Mouse (Mus musculus): ENCODE measurements around the gene Epop. TPM values are rescaled to one million over a fixed set of nuclear protein-coding genes. Genes with fewer than 3 reads are reported as not detected.
"Not testable (repeated sequence)": the region's sequence is repeated elsewhere in the genome, so short reads cannot be mapped to it uniquely, and the experiment has no call there.

Epop gene
- polyA plus RNA-seq, 1 experiment from 2014 or later, result 0.40 TPM

GRCm38 (mm10) chr11:97659990-97660714 lies 30.6 kb upstream of the Epop start:
- ATAC-seq (ENCODE audit: insufficient read depth), result peak; percentile 72
- no peaks in the 10 kb centered on the region for H3K36me3 ChIP-seq (replicated peaks)
- peak overlapping the region; percentile 66 for H3K27ac ChIP-seq (replicated peaks)
- H3K27me3 ChIP-seq, result peaks cover 70% of the 10 kb centered on the region
- H3K4me3 ChIP-seq (replicated peaks), result peak overlapping the region; percentile 67
- no peaks in the 10 kb centered on the region for H3K9me3 ChIP-seq (replicated peaks)
- H3K9ac ChIP-seq, result peak overlapping the region; percentile 62
- H3K4me2 ChIP-seq, result peak overlapping the region; percentile 75
- peaks cover 43% of the 10 kb centered on the region for H3K4me1 ChIP-seq (replicated peaks)
- WGBS (ENCODE audit: insufficient replicate concordance), result under 1% methylated on average over 74 of the region's 78 CpGs

- Histone ChIP-seq H3K9ac (peak overlapping the region; percentile 62), H3K36me3 (replicated peaks) (no peaks in the 10 kb centered on the region), H3K27me3 (peaks cover 63% of the 10 kb centered on the region), H3K4me2 (peak overlapping the region; percentile 75), H3K27ac (replicated peaks) (peak overlapping the region; percentile 66), H3K9me3 (replicated peaks) (no peaks in the 10 kb centered on the region), H3K4me3 (replicated peaks) (peak overlapping the region; percentile 67), H3K4me1 (replicated peaks) (peaks cover 43% of the 10 kb centered on the region)
- WGBS (ENCODE audit: insufficient replicate concordance), result 2% methylated on average over 13 of the region's 13 CpGs
- 0 out of 2 replicates have a peak, but pooled peaks have one; percentile 19 for ATAC-seq (ENCODE audit: insufficient read depth)
Observed at GRCm38 (mm10) chr11:97659267-97659989, 29.9 kb upstream of the Epop start.

GRCm38 (mm10) chr11:97658751-97659266 lies 29.3 kb upstream of the Epop start:
- H3K9ac ChIP-seq, result no peak overlapping the region
- no peak for ATAC-seq (ENCODE audit: insufficient read depth)
- H3K9me3 ChIP-seq (replicated peaks), result no peaks in the 10 kb centered on the region
- H3K4me1 ChIP-seq (replicated peaks), result peaks cover 38% of the 10 kb centered on the region
- peaks cover 57% of the 10 kb centered on the region for H3K27me3 ChIP-seq
- H3K36me3 ChIP-seq (replicated peaks), result no peaks in the 10 kb centered on the region
- 37% methylated on average over 11 of the region's 11 CpGs for WGBS (ENCODE audit: insufficient replicate concordance)
- H3K4me3 ChIP-seq (replicated peaks), result no peak overlapping the region
- H3K27ac ChIP-seq (replicated peaks), result no peak overlapping the region
- peak overlapping the region; percentile 75 for H3K4me2 ChIP-seq

GRCm38 (mm10) chr11:97657967-97658366 lies 28.5 kb upstream of the Epop start:
- ATAC-seq (ENCODE audit: insufficient read depth); H3K36me3 ChIP-seq (replicated peaks); H3K27ac ChIP-seq (replicated peaks); H3K4me2 ChIP-seq; H3K9me3 ChIP-seq (replicated peaks); H3K9ac ChIP-seq; H3K4me3 ChIP-seq (replicated peaks): not testable (repeated sequence)
- 69% methylated on average over 6 of the region's 6 CpGs for WGBS (ENCODE audit: insufficient replicate concordance)
- Histone ChIP-seq H3K4me1 (replicated peaks) (peaks cover 38% of the 10 kb centered on the region), H3K27me3 (peaks cover 48% of the 10 kb centered on the region)

GRCm38 (mm10) chr11:97657184-97657945 lies 27.9 kb upstream of the Epop start:
- ATAC-seq (ENCODE audit: insufficient read depth), result no peak
- H3K4me1 ChIP-seq (replicated peaks), result peaks cover 35% of the 10 kb centered on the region
- no peak overlapping the region for H3K27ac ChIP-seq (replicated peaks)
- no peak overlapping the region for H3K9ac ChIP-seq
- no peaks in the 10 kb centered on the region for H3K9me3 ChIP-seq (replicated peaks)
- H3K36me3 ChIP-seq (replicated peaks), result no peaks in the 10 kb centered on the region
- H3K27me3 ChIP-seq, result peaks cover 42% of the 10 kb centered on the region
- no peak overlapping the region for H3K4me2 ChIP-seq
- 40% methylated on average over 5 of the region's 6 CpGs for WGBS (ENCODE audit: insufficient replicate concordance)
- no peak overlapping the region for H3K4me3 ChIP-seq (replicated peaks)

- no peak overlapping the region for H3K27ac ChIP-seq (replicated peaks)
- H3K36me3 ChIP-seq (replicated peaks), result no peaks in the 10 kb centered on the region
- H3K4me3 ChIP-seq (replicated peaks), result no peak overlapping the region
- no peak overlapping the region for H3K4me2 ChIP-seq
- 72% methylated on average over 14 of the region's 14 CpGs for WGBS (ENCODE audit: insufficient replicate concordance)
- no peaks in the 10 kb centered on the region for H3K9me3 ChIP-seq (replicated peaks)
- no peak for ATAC-seq (ENCODE audit: insufficient read depth)
- peaks cover 33% of the 10 kb centered on the region for H3K27me3 ChIP-seq
- no peak overlapping the region for H3K9ac ChIP-seq
- peaks cover 26% of the 10 kb centered on the region for H3K4me1 ChIP-seq (replicated peaks)
Observed at GRCm38 (mm10) chr11:97656269-97656971, 26.9 kb upstream of the Epop start.

GRCm38 (mm10) chr11:97654210-97654609 lies 24.7 kb upstream of the Epop start:
- Histone ChIP-seq H3K27ac (replicated peaks) (no peak overlapping the region), H3K27me3 (peaks cover 16% of the 10 kb centered on the region), H3K9ac (no peak overlapping the region), H3K4me2 (no peak overlapping the region), H3K9me3 (replicated peaks) (no peaks in the 10 kb centered on the region), H3K4me1 (replicated peaks) (peaks cover 7% of the 10 kb centered on the region), H3K4me3 (replicated peaks) (no peak overlapping the region), H3K36me3 (replicated peaks) (no peaks in the 10 kb centered on the region)
- WGBS (ENCODE audit: insufficient replicate concordance), result 56% methylated on average over 2 of the region's 2 CpGs
- no peak for ATAC-seq (ENCODE audit: insufficient read depth)

GRCm38 (mm10) chr11:97653376-97653775 lies 23.9 kb upstream of the Epop start:
- not testable (repeated sequence) for H3K27ac ChIP-seq (replicated peaks); ATAC-seq (ENCODE audit: insufficient read depth); H3K9me3 ChIP-seq (replicated peaks); H3K9ac ChIP-seq; H3K36me3 ChIP-seq (replicated peaks); H3K4me3 ChIP-seq (replicated peaks); H3K27me3 ChIP-seq; H3K4me1 ChIP-seq (replicated peaks); H3K4me2 ChIP-seq
- WGBS (ENCODE audit: insufficient replicate concordance), result 83% methylated on average over 11 of the region's 11 CpGs

GRCm38 (mm10) chr11:97650341-97650740 lies 20.8 kb upstream of the Epop start:
- Histone ChIP-seq H3K27ac (replicated peaks) (no peak overlapping the region), H3K9ac (no peak overlapping the region), H3K9me3 (replicated peaks) (no peaks in the 10 kb centered on the region), H3K36me3 (replicated peaks) (no peaks in the 10 kb centered on the region), H3K27me3 (peaks cover 5% of the 10 kb centered on the region; the same call in 1 of the 2 replicates), H3K4me3 (replicated peaks) (no peak overlapping the region), H3K4me1 (replicated peaks) (no peaks in the 10 kb centered on the region), H3K4me2 (no peak overlapping the region)
- no peak for ATAC-seq (ENCODE audit: insufficient read depth)
- 65% methylated on average over 5 of the region's 5 CpGs for WGBS (ENCODE audit: insufficient replicate concordance)

- WGBS (ENCODE audit: insufficient replicate concordance), result 61% methylated on average over 4 of the region's 4 CpGs
- not testable (repeated sequence) for ATAC-seq (ENCODE audit: insufficient read depth); H3K9ac ChIP-seq; H3K4me1 ChIP-seq (replicated peaks); H3K4me2 ChIP-seq; H3K27me3 ChIP-seq; H3K36me3 ChIP-seq (replicated peaks); H3K27ac ChIP-seq (replicated peaks); H3K9me3 ChIP-seq (replicated peaks); H3K4me3 ChIP-seq (replicated peaks)
Observed at GRCm38 (mm10) chr11:97648541-97648940, 19.0 kb upstream of the Epop start.
